Mouse (Mus musculus) left cerebral cortex, adult 8-10 months (tissue): ENCODE measurements around the gene Mapkap1. TPM values are rescaled to one million over a fixed set of nuclear protein-coding genes. Genes with fewer than 3 reads are reported as not detected.
"Not testable (repeated sequence)": the region's sequence is repeated elsewhere in the genome, so short reads cannot be mapped to it uniquely, and the experiment has no call there.

Experiments
- DNase-seq, 2 experiments: peaks; one replicate each; pipeline ENCODE4 v3.0.0; 2022; ENCODE audit warnings: low spot score in 2 of 2
- total RNA-seq, 4 experiments: library from RNA; stranded (reverse); gene quantifications; 2 replicates each; pipeline ENCODE4 v1.2.4; 2022

Mapkap1 gene
- total RNA-seq, 4 experiments from 2014 or later = 59.0 to 77.0 (median 70.6) TPM

DNA sequence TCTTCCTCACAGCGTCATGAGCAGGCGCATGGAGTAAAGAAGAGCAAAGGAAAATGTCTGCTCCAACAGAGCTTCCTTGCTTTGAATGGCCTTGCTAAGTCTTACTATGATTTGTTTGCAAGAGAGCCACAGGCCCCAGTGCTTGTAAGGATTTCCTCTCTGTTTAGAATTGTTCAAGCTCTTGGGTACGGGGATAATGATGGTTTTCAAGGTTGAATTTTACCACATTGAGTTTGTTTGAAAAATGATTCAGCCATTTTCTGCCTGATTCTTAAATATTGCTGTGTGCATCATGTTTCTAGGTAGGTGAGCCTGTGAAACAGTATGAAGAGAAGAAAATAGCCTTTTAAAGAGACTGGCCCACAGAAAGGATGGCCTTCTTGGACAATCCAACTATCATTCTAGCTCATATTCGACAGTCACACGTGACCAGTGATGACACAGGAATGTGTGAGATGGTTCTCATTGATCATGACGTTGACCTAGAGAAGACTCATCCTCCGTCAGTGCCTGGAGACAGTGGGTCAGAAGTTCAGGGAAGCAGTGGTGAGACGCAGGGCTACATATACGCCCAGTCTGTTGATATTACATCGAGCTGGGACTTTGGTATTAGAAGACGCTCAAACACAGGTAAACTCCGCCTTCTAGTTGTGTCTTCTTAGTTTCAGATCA is 25.3 kb downstream of the Mapkap1 start:
- DNase-seq = no peak

DNA sequence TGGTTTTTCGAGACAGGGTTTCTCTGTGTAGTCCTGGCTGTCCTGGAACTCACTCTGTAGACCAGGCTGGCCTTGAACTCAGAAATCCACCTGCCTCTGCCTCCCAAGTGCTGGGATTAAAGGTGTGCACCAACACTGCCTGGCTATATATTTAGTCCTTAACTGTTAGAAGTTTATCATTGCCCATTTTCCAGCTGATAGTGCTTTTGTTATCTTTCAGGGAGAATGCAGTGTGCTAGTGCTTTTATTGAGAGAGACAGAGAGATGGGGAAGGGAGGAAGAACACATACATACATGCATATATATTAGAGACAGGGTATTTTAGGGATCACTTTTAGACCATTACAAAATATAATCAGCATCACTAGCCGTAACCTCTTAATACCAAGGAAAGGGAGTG is 26.3 kb downstream of the Mapkap1 start:
- DNase-seq = not testable (repeated sequence)

DNA sequence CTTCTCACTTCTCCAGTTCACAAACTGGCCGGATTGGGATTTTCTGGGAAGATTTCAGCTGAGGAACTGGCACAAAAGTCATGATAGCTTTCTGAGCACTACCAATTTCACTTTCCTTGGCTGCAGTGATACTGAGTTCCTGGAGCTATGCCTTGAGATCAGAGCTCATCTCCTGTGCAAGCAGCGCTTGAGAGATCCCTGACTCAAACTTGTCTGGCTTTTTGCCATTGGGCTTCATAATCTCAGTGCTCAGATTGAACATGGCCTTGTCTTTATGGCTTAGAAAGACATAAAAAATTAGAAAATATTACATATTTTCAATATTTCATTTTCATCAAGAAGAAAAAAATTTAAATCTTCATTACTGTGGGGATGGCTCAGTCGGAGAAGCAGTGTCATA is 29.8 kb downstream of the Mapkap1 start:
- DNase-seq = no peak

DNA sequence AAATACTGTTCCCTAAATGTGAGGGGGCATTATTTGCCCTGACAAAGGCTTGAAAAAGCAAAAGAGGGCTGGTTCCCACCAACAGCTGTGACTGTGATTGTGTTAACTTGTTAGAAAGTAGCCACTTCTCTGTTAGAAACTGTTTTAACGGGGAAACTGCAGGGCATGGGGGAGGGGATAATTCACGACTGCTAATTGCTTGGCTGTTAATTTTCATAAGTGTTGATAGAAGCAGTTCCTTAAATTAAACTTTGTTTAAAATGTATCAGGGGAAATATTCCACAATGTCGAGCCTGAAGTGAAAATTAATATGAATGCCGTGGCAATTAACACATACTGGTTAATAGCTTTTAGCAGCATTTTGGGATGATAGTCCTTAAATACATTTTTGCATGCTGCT is 42.2 kb downstream of the Mapkap1 start:
- no peak for DNase-seq

DNA sequence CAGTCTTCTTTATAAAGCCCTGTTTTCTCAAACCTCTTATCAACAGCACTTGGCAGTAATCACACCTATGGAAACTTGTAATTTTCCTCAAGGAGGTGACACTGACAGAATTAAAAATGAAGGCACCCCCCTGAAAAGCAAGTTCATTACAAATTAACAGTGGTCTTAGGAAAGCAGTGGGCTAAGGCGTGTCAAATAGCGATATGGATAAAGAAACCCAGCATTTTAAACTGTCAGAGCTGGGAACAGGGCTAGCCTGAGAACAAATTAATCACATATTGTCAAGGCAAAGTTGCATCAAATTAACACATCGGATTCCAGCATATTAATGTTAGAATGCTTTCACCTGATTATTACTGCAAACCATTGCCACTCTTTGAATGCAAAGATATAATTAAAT is 55.9 kb downstream of the Mapkap1 start:
- no peak for DNase-seq

DNA sequence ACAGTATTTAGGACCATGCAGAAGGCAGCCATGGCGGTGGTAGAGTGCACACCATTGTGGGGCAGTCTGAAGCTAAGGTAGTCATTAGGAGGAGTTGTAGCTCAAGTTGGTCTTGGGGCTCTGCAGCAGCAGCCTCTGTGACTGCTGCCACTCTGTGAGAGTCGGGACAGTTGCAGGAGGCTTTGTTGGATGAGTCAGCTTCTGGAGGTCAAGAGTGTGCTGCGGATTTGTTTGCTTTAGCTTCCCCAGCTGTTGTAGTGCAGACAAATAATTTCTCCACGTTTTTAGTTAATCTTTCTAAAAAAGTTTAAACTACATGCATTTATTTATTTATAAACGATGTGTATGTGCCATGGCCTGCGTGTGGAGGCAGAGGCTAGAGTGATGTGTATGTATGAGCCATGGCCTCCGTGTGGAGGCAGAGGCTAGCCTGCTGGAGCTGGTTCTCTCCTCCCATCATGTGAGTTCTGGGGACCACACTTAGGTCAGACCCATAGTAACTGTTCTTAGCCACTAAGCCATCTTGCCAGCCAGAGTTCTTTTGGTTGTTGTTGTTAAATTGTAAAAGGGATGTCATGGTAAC is 62.1 kb downstream of the Mapkap1 start:
- DNase-seq = no peak

DNA sequence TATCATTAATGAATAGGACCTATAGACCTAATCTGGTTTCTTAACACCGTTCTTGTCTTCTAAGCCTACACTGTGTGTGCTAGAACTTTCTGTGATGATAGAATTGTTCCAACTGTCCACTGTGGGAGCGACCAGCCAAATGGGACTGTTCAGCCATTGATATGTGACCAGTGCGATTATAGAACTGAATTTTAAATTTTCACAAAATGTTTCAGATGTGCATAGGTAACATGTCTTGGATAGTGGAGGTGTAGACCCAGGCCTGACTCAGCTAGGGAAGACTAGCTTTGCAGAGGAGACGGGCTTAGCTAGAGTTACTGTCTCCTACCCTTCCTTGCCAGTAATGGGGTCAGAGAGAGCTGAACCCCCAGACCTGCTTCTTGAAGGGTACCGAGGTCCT is 62.8 kb downstream of the Mapkap1 start:
- DNase-seq = no peak

DNA sequence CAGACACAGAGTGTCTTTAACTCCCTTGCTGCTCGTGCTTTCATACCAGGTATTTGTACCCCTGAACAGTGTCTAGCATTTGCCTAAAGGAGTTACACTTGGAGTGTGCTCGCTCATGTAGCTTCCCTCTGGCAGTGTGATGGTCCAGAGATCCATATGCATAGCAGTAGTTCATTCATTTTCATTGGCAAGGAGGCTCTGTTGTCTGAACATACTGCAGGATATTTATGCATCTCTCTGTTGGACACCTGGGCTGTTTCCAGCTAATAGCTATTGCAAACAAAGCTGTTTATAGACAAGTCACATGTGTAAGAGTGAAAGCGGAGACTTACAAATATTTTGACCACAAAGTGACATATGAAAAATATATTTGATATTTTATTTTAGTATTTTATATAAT is 67.2 kb downstream of the Mapkap1 start:
- no peak for DNase-seq

DNA sequence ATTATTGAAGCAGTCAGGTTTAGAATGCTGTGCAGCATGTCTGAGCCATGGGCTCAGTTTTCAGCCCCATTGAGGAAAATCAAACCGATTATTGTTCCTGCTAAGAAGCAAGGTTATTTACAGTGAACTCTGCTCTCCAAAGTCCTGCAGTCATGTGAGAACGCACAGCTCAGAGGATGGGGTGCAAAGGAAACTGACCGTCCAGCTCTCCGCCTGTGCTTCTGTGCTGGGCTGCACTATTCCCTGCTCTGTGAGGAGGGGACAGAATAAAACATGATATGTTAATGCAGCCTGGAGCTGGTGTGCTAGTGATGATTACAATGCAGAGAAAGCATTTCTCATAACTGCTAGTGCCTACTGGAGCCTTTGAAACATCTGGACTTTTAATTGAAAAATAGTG is 74.8 kb downstream of the Mapkap1 start:
- no peak for DNase-seq

DNA sequence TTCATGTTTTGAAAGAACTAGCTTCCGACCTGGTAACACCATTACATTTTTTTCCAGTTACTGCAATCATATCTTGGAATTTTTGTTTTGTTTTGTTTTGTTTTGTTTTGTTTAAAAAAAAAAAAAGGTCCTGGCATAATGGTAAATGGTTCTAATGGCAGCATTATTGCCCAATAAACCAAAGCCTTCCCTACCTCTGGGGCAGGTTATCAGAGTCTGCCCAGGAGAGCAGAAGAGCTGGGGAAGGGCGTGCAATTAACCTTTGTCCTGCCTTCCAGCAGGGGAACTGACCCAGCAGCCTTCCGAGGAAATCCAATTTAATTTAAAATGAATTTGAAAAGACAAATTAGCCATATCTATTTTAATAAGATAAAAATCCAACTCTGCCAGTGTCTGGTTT is 75.5 kb downstream of the Mapkap1 start:
- DNase-seq = no peak

DNA sequence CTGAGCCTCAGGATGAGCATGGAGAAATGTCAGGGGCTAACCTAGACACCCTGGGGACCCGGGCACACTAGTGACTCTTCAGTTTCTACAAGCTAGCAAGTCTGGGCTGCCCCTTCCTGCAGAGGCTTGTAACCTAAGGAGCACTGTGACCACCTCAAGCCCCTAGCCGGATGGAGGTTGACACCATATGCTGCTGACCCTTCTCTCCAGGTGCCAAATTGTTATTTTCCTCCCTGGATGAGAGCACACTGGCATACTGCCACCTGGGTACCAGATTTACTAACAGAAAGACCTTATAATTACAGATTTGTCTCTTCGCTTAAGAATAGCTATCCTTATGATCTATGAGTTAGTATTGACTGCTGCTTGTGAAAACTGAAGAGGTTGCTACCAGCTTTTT is 76.0 kb downstream of the Mapkap1 start:
- no peak for DNase-seq

DNA sequence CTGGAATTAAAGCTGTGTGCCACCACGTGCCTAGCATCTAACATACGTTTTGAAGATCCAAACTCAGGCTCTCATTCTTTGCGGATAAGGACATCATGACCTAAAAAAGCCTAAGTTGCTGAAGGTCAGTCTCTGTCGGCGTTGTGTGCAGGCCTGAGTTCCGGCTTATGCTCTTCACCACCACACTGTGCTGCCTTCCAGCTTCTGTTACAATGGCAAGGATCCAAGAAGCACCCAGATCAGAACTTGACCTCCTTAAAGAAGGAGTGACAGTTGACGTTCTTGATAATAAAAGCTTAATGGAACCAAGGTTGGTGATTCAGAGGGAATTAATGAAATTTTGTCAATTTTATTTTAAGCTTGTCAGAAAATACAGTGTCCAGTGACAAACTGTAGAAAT is 80.7 kb downstream of the Mapkap1 start:
- DNase-seq = no peak

DNA sequence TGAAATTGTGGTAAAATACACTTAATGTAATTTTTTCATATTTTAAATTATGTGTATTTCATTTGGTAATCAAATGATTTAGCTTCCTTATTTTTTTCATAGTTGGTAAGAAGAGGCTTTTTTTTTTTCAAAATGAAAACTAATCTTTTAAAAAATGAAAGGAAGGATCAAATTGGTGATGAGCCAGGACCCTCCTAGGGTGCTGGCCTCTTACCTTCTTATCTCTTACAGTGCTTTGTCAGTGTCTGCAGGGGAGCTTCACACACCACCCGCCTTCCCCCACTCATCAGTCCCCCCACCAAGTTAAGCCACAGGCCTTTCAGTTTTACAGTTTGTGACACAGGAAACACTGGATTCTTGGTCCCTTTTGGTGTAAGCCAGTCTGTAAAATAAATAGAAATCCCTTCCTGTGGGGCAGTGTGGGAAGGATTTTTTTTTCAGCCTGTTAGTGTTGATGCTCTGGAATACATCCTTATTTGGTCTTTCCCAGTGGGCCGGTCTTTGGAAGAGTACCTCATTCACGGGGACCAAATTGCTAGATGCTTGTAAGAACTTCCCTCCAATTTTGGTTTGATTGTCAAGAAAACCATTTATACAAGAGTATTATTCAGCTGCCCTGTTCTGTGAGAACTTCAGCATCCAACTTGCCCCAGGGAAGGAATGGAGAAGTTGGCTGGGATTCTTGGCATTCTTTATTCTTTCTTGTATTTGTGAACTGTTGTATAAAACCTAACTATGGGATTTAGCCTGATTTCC is 97.6 kb downstream of the Mapkap1 start:
- no peak for DNase-seq

DNA sequence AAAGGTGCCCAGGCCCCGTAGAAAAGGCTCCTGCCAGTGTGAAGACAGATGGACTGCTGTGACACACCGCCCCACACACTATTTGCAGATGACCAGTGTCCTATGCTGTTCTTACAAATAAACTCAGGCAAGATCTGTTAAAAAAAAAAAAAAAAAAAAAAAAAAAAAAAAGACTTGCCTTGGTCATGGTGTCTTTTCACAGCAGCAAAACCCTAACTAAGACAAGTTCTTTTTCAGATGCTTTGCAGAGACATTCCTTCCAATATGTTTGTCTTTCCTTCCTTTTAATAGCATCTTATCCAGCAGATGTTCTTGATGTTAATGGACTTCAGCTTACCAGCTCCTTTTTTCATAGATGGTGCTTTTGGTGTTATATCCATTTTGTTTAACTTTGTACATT is 99.6 kb downstream of the Mapkap1 start:
- not testable (repeated sequence) for DNase-seq

DNA sequence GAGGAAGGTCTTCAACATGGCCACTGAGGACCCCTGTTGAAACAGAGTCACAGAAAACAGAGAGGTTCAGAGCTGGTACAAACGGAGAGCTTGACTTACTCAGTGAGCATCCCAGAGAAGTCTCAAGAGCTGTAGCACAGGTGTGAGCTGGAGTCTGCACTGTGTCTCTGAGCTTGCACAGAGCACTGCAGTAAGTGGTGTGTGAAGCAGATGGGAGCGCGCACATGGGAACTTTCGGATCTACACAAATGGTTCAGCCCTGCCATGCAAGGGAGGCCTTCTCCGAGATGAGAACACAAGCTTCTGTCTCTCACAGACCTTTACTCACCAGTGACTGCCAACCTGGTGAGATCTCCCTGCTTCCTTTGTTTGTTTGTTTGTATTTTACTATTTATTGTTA is 103.3 kb downstream of the Mapkap1 start:
- no peak for DNase-seq

DNA sequence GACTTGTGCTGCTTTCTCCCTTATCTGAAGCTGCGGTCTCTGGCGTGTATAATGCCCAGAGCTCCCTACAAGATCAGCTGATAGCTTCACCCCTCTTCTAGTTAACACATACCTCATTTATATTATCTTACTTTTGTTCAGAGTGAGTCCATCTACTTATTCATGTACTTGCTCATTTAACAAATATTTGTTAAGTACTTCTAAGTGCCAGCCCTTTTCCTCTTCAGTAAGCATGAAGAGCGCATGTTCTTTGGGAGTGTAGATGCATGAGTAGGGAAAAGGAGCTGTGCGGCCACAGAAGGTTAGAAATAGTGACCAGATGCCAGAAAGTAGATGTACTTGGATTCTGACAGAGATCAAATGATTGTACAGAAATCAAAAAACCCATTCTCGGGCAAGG is 108.7 kb downstream of the Mapkap1 start:
- no peak for DNase-seq

DNA sequence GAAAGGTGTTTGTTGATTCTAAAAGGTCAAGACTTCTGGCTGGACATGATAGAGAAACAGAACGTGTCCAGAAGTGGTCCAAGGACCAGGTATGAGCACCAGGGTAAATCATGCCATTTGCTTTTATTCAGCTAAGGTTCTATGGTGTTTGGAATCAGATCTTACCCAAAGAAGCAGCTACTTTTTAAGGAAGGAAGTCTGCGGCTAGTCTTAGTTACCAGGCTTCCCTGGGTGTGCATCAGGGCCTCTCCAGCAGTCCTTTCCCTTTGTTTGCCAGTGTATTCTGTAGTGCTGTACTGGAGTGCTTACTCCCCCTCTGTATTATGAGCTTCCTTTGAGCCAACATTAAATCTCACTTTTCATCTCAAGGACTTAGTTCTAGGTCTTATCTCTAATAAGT is 111.5 kb downstream of the Mapkap1 start:
- no peak for DNase-seq

DNA sequence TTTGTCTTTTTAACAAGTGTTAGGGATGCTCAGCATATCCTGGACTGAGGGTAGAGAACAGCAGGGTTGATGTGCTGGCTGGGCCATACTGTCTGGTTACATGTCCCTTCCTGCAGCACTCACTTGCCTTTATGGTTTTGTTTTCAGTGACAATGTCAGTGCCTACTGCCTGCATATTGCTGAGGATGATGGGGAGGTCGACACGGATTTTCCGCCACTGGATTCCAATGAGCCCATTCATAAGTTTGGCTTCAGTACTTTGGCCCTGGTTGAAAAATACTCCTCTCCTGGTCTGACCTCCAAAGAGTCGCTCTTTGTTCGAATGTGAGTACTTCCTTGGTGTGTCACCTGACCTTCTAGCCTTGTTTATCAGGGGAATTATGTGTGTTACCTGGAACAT is 112.0 kb downstream of the Mapkap1 start:
- DNase-seq = no peak

DNA sequence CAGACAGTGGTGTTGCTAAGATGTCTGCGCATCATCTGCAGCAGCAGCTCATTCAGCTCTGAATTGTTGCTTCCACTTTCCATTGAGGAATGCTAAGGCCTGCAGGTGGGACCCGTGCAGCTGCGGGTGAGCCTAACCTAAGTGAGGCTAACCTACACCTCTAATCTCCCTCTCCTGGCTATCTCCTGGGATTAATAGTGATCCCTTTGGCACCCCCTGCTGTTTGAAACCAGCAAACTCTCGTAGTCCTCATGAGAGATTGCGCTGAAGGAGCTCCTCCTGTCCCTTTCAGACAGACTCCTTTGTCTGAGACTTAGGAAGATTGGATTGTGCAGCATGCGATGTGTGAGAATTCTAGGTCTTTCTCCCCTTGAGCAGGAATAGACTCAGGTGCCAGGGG is 113.0 kb downstream of the Mapkap1 start:
- peak; percentile 26 to 35 for DNase-seq

DNA sequence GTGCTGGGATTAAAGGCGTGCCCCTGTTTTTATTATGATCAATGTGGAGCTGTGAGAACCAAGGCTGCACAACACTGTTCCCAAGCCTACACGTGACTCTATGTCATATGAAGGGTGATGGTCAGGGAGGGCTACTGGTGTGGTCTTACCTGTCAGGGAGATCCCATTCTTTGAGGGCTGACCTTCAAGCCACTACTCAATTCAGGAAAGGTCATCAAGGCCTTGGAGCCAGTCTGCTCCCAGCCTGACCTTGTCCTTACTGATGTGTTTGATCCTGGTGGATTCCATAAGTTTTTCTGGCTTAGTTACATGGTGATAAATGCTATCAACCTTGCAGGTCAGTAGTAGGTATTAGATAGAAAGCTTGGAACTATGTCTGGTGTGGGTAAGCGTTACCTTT is 114.8 kb downstream of the Mapkap1 start:
- DNase-seq = no peak

DNA sequence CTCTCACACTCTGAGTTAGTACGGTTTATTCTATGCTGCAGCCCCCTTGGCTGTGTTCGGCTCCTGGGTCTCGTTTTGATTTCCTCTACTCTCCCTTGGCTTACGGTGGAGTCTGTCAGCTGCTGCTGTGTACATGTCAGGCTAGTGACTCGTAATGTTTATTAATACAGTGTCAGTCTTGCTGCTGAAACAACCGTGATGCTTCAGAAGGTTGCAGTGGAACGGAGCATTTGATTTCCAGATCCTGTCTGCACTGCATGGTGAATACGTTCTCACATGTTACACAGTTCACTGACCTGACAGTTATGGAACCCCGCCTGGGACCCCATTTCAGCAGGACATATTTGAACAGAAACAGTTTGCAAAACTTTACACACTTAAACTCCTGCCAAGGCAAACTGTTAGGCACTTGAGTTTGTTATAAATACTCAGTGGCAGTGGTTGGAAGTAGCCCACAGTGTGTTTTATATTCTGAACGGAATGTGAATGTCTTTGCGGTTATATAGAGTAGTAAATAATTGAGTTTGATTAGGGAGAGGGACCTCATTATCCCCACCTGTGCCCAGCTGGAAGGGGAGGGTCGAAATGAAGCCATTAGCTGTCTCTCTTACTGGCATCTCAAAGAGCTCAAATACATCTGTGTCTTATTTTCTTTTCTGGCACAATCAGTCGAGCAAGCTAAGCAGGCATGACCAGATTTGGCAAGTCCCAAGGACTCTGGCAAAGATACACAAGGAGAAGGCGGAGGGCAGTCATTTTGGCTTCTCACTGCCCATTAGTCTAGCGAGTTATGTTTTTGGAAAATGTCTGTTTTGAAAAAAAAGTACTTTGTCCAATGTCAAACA is 120.2 kb downstream of the Mapkap1 start:
- DNase-seq = no peak

DNA sequence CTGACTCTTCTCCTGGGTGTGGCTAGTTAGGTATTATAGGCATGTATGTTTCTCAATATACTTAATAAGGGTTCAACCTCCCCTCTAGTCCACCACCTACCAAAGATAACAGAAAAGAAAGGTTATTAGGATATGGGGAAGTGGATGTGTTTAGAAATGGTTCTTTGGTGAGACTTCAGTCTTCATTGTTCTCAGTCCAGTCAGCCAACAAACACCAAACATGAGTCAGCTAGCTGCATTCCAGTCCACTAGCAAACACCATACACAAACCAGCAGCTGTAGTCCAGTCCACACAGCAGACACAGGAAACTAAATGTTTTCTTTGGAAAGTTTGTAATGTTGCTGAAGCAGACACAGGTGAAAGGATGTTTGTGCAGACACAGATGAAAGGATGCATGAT is 121.9 kb downstream of the Mapkap1 start:
- DNase-seq = no peak
